In the genomic region with DNA sequence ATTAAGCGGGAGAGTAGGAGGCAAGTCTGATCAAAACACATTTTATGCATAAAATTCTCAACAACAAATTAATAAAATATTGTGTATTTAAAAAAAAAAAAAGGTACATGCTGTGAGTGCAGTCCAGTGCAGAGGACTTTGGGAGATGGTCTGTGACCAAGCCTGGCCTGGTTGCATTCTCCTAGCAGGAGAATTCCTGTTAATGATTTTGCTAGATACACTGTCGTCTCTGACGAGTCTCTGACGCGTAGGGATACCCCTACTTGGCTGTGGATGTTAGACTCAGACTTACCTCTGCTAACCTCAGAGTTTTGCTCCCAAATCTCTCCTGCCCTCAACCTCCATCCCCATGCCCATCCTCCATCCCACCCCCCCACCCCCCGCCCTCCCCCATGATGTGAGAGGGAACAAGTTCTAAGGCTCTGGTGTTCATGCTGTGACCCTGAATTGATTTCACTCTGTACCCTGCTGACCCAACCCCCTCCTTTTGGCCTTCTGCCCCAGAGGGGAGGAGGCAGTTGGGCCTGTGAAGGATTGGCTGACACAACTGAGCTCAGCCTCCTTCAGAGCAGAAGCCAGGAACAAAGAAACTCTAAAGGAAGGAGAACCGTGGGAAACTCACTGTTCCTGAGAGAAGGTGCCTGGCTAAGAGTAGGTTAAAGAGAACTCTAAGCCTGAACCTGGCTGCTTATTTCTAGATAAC, we compare ENCODE assay signal across 9 mouse cellular contexts. TPM values are rescaled to one million over a fixed set of nuclear protein-coding genes. Genes with fewer than 3 reads are reported as not detected.
A peak's percentile ranks its signal among the peaks of the same experiment; 100 is the strongest.
DNase-seq lines count a peak whose midpoint lies in the region; ATAC-seq and TF ChIP-seq lines count a peak whose summit lies in the region.
"Had no signal": no experiment of that assay in that cellular context is flagged by ENCODE, and none has a peak within 500 bp of the region (broad histone marks: within the 10 kb centered on the region; RNA-seq: fewer than 3 reads in every experiment).

Gene Cyp4f15, plus strand, starts transcription at position 580 of the 703 bp plus-strand sequence.

- TF ChIP-seq EP300 in liver, embryonic 14.5 days (IDR thresholded peaks at IDR 0.05; ENCODE audit: low read depth): no peak

- ATAC-seq in embryonic facial prominence, embryonic 11.5 days (replicated peaks; ENCODE audit: insufficient number of reproducible peaks, low FRiP score, low TSS enrichment, low read depth): no peak
- ATAC-seq in liver, embryonic 14.5 days (ENCODE audit: insufficient read depth): peak; percentile 60; the same call in 1 of the 2 replicates

- no peaks in the 10 kb centered on the region for H3K27me3 ChIP-seq in embryonic facial prominence, embryonic 11.5 days (ENCODE audit: control insufficient read depth, insufficient read depth, low read length)
- no peaks in the 10 kb centered on the region for H3K27me3 ChIP-seq in liver, embryonic 14.5 days (ENCODE audit: control insufficient read depth, insufficient read depth, low read length)

- no peak within 1 kb of the TSS for H3K4me2 ChIP-seq in embryonic facial prominence, embryonic 11.5 days (ENCODE audit: low read depth, low read length)
- H3K4me2 ChIP-seq in liver, embryonic 14.5 days (ENCODE audit: low read depth): peak within 1 kb of the TSS; percentile 42

- no peak for TF ChIP-seq CTCF in liver, embryonic 14.5 days (IDR thresholded peaks at IDR 0.05; ENCODE audit: low read depth)

- intact Hi-C loops in gastrocnemius, postnatal 14 days (cut with DNase I; ENCODE audit: low total_unique reads): no loop called here

- H3K27ac ChIP-seq in embryonic facial prominence, embryonic 11.5 days (replicated peaks; ENCODE audit: low read depth, low read length): no peak within 1 kb of the TSS
- H3K27ac ChIP-seq in liver, embryonic 14.5 days: no peak within 1 kb of the TSS

- no peaks in the 10 kb centered on the region for H3K4me1 ChIP-seq in embryonic facial prominence, embryonic 11.5 days (ENCODE audit: control insufficient read depth, insufficient read depth, low read length)
- peaks cover 0 to 2% of the 10 kb centered on the region in 2 experiments; a peak in 1 of 4 replicates for H3K4me1 ChIP-seq in liver, embryonic 14.5 days (replicated peaks; ENCODE audit: control insufficient read depth in 2 of 2, insufficient read depth in 2 of 2, low read length in 1 of 2)

- DNase-seq in urinary bladder, postnatal 14 days (ENCODE audit: low spot score): peak; percentile 49
- DNase-seq in urinary bladder, postnatal 10 days (ENCODE audit: low spot score): no peak
- peak; percentile 17 for DNase-seq in embryonic facial prominence, embryonic 11.5 days (ENCODE audit: low spot score)
- peak; percentile 11 to 51 for DNase-seq in layer of hippocampus, adult 18-20 months (ENCODE audit: low spot score in 2 of 2)
- no peak for DNase-seq in liver, embryonic 14.5 days (ENCODE audit: low read depth in 3 of 3, low spot score in 3 of 3)
- peak; percentile 75 for DNase-seq in testis, postnatal 10 days (ENCODE audit: low spot score)
- DNase-seq in gastrocnemius, postnatal 14 days: no peak

- H3K36me3 ChIP-seq in embryonic facial prominence, embryonic 11.5 days (replicated peaks; ENCODE audit: control insufficient read depth, insufficient read depth, low read depth, low read length): no peaks in the 10 kb centered on the region
- no peaks in the 10 kb centered on the region for H3K36me3 ChIP-seq in liver, embryonic 14.5 days (replicated peaks; ENCODE audit: control insufficient read depth, insufficient read depth, low read depth)

- H3K4me3 ChIP-seq in embryonic facial prominence, embryonic 11.5 days (ENCODE audit: low read depth, low read length): no peak within 1 kb of the TSS
- H3K4me3 ChIP-seq in liver, embryonic 14.5 days (ENCODE audit: insufficient read depth in 1 of 2, low read depth in 2 of 2, low read length in 2 of 2): peak within 1 kb of the TSS; percentile 2 to 24; a peak in 1 of 4 replicates
- H3K4me3 ChIP-seq: myocyte had no signal

- no peaks in the 10 kb centered on the region for H3K9me3 ChIP-seq in embryonic facial prominence, embryonic 11.5 days (replicated peaks; ENCODE audit: control insufficient read depth, low read length)
- no peaks in the 10 kb centered on the region for H3K9me3 ChIP-seq in liver, embryonic 14.5 days (ENCODE audit: control insufficient read depth, low read length)

- H3K9ac ChIP-seq in embryonic facial prominence, embryonic 11.5 days (replicated peaks; ENCODE audit: low read length): no peak within 1 kb of the TSS
- no peak within 1 kb of the TSS for H3K9ac ChIP-seq in liver, embryonic 14.5 days (replicated peaks)

- 15% methylated on average over 7 of the region's 7 CpGs for WGBS in embryonic facial prominence, embryonic 11.5 days
- 25% methylated on average over 7 of the region's 7 CpGs for WGBS in liver, embryonic 14.5 days (ENCODE audit: insufficient replicate concordance)

RNA-seq across cellular contexts. Expression of gene Cyp4f15, which starts in this region (rescaled TPM):
- polyA plus RNA-seq in embryonic facial prominence, embryonic 11.5 days (2014; fragmentation: Nextera tagmentation; extraction: Ambion mirVana): 0.27 TPM in 1 of 2 replicates, not detected in the other
- 10 to 100 TPM; 18.9 to 19.8 TPM for total RNA-seq in layer of hippocampus, adult 18-20 months (2021)
- polyA plus RNA-seq in liver, embryonic 14.5 days (2012; rRNA removed): 3.9 and 4.4 TPM in 2 replicates
- 2.3 and 3.0 TPM in 2 replicates for polyA plus RNA-seq in liver, embryonic 14.5 days (2014; fragmentation: Nextera tagmentation; extraction: Ambion mirVana)
- total RNA-seq in gastrocnemius, postnatal 14 days (2021): not detected
- polyA plus RNA-seq: heart, embryonic 16.5 days; myocyte had no signal

Comparison
In these comparisons a context has a peak if more than half of its experiments do, and no peak if none do; other contexts are left out.
1. RNA of gene Cyp4f15 (total RNA-seq): 18.9 to 19.8 TPM in layer of hippocampus, adult 18-20 months; not detected in gastrocnemius, postnatal 14 days; every median in the first group is over 10 times any median in the second.
2. DNase-seq: peak in urinary bladder, postnatal 14 days (single experiment), layer of hippocampus, adult 18-20 months (2 of 2) and testis, postnatal 10 days (single experiment); none in urinary bladder, postnatal 10 days (single experiment), liver, embryonic 14.5 days (0 of 3) and gastrocnemius, postnatal 14 days (single experiment).
3. Peak in DNase-seq in embryonic facial prominence, embryonic 11.5 days; RNA of the gene not detected or under 1 TPM.